Mouse (Mus musculus) kidney, adult 2 months (tissue): ENCODE measurements around the gene Trit1.

Experiments
- CTCF ChIP-seq: fragments of 200-500 bp; conservative IDR thresholded peaks from 2 replicates; pipeline ENCODE4 v1.5.1; 2011; ENCODE audit warnings: low read depth, mild to moderate bottlenecking, control low read depth, low read length, moderate library complexity, mixed read lengths; ENCODE audit not compliant: insufficient read depth, insufficient read length
- POLR2A ChIP-seq: fragments of 200-500 bp; IDR thresholded peaks from one replicate; pipeline ENCODE4 v1.6.1; 2011; ENCODE audit warnings: low read depth, low read length, control low read depth

DNA sequence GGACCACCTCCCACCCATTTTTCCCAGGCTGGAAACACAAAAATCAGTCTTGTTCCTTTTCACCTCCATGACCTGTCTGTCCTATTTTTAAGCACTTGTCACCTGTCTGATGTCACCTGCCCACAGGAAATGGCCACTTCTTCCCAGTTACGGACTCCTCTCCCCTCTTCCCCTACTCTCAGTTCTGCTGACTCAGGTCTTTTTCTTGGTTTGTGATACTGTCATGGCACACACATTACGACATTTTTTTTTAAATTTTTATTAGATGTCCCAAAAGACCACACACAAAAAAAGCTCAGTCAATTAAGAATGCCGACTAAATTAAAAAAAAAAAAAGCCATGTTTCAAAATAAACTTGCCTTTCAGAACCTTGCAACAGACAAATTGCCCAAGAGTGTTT, 33.9 kb upstream of the Trit1 start:
- TF ChIP-seq CTCF (no peak), POLR2A (no peak)
